Mouse (Mus musculus): ENCODE results near the gene Fnip1. TPM values are rescaled to one million over a fixed set of nuclear protein-coding genes. Genes with fewer than 3 reads are reported as not detected.
A peak's percentile ranks its signal among the peaks of the same experiment; 100 is the strongest.
"Not testable (repeated sequence)": the region's sequence is repeated elsewhere in the genome, so short reads cannot be mapped to it uniquely, and the experiment has no call there.

Fnip1 gene
- polyA plus RNA-seq, 1 experiment, result 7.5 TPM

DNA sequence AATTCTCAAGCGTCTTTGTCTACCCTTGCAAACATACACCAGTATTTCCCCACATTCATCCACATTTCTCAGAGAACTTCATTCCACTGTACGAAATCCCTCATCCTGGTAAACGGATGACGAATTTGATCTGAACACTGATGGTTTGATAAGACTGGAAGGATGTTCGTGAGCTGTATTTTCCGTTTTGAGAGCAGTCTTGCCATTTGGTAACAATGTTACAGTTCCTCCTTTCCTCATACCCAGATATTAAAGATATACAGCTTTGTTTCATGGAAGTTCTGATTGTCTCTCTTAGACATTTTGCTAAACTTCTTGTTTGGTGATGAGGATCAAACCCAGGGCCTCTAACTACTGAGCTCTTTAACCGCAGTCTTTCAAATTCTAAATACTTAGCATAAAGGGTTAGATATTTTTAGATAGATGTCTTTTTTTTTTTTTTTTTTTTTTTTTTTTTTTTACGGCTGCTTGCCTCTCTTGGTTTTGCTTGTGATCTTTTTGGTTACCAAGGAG is 633 bp upstream of the Fnip1 start:
- H3K4me3 ChIP-seq (replicated peaks; ENCODE audit: control insufficient read depth, low read depth, low read length), result peak overlapping the region; percentile 93
- H3K4me1 ChIP-seq (ENCODE audit: control insufficient read depth, insufficient read depth, low read length), result no peaks in the 10 kb centered on the region; the same call in none of the 2 replicates
- no peak for TF ChIP-seq POLR2A (IDR thresholded peaks at IDR 0.05; ENCODE audit: borderline replicate concordance, control insufficient read depth, low read depth, low read length)
- no peak for TF ChIP-seq CTCF (IDR thresholded peaks at IDR 0.05; ENCODE audit: control insufficient read depth, insufficient read depth, low read length)
- 6% methylated on average over 8 of the region's 8 CpGs for WGBS
- H3K27ac ChIP-seq (ENCODE audit: control insufficient read depth, insufficient read depth, low read depth, low read length, poor library complexity), result peak overlapping the region; percentile 85

DNA sequence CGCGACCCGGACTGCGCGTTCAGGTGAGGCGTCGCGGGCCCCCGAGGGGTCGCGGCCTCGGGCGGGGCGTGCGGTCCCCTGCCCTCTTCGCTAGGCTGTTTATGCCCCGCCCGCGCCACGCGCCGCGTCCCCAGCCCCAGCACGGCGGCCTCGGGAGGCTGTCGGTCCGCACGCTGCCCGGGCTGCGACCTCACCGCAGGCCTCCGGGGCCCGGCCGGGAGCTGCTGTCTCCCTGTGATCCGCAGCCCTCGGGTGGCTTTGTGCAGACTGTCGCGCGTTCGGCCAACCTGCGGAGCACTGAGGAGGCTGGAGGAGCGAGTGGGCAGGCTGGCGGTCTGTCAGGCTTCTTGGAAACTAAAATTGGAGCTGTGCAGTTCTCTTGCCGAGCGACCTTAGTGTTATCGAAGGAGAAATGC is 375 bp downstream of the Fnip1 start:
- peak overlapping the region; percentile 94 for H3K4me3 ChIP-seq (replicated peaks; ENCODE audit: control insufficient read depth, low read depth, low read length)
- no peak for TF ChIP-seq CTCF (IDR thresholded peaks at IDR 0.05; ENCODE audit: control insufficient read depth, insufficient read depth, low read length)
- TF ChIP-seq POLR2A (IDR thresholded peaks at IDR 0.05; ENCODE audit: borderline replicate concordance, control insufficient read depth, low read depth, low read length), result no peak
- peak overlapping the region; percentile 94 for H3K27ac ChIP-seq (ENCODE audit: control insufficient read depth, insufficient read depth, low read depth, low read length, poor library complexity)
- under 1% methylated on average over 47 of the region's 47 CpGs for WGBS
- H3K4me1 ChIP-seq (ENCODE audit: control insufficient read depth, insufficient read depth, low read length), result no peaks in the 10 kb centered on the region; the same call in none of the 2 replicates

DNA sequence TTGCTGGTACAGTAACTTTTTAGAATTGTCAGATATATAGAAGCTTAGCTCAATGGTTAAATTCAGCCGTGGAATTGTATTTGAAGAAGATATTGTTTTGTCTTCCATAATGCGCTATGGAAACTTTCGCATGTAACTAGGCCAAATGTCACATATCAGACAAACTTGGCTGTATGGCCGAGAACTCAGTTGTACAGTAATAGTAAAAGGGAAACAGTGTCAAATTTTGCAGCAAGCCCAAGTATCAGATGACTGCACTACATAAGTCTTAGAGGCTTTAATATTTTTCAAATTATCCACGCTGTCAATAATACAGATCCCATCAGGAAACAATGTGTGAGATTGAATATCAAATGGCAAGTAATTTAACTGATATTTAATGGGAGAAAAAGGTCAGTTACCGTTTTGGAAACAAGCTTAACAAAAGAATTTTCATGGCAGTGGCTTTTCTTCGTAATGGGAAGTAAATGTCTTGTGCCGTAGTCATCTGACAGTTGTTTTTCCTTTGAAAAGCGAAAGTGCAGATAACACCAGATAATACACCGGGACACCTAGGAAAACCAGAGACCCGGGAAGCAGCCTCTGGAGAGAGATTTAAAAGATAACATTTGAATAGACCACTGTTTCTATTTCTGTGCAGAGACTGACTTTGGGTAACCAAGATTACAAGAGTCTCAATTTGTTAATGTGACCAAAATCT is 1.1 kb downstream of the Fnip1 start:
- Histone ChIP-seq H3K4me1 (ENCODE audit: control insufficient read depth, insufficient read depth, low read length) (no peaks in the 10 kb centered on the region; the same call in none of the 2 replicates), H3K4me3 (replicated peaks; ENCODE audit: control insufficient read depth, low read depth, low read length) (peak overlapping the region; percentile 94), H3K27ac (ENCODE audit: control insufficient read depth, insufficient read depth, low read depth, low read length, poor library complexity) (peak overlapping the region; percentile 94; the same call in 1 of the 2 replicates)
- WGBS, result 3% methylated on average over 11 of the region's 11 CpGs
- TF ChIP-seq CTCF (IDR thresholded peaks at IDR 0.05; ENCODE audit: control insufficient read depth, insufficient read depth, low read length) (no peak), POLR2A (IDR thresholded peaks at IDR 0.05; ENCODE audit: borderline replicate concordance, control insufficient read depth, low read depth, low read length) (no peak)

DNA sequence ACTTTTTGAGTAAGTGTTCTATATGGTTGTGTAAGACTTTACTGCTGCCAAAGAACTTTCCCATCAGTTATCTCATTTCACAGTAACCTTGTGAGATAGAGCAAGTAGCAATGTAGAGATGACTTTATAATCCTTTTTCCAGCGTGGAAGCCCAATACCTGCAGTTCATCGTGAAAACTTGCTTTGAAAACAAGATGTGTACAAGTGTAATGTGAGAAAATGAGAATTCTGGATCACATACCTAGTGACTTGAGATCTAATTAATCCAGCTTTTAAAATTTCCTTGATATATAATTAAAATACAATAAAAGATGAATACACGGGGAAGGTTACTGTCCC is 1.7 kb downstream of the Fnip1 start:
- TF ChIP-seq POLR2A (IDR thresholded peaks at IDR 0.05; ENCODE audit: borderline replicate concordance, control insufficient read depth, low read depth, low read length) (no peak), CTCF (IDR thresholded peaks at IDR 0.05; ENCODE audit: control insufficient read depth, insufficient read depth, low read length) (no peak)
- no peaks in the 10 kb centered on the region; the same call in none of the 2 replicates for H3K4me1 ChIP-seq (ENCODE audit: control insufficient read depth, insufficient read depth, low read length)
- H3K4me3 ChIP-seq (replicated peaks; ENCODE audit: control insufficient read depth, low read depth, low read length), result peak overlapping the region; percentile 45
- WGBS, result 25% methylated on average over 3 of the region's 3 CpGs
- no peak overlapping the region for H3K27ac ChIP-seq (ENCODE audit: control insufficient read depth, insufficient read depth, low read depth, low read length, poor library complexity)

DNA sequence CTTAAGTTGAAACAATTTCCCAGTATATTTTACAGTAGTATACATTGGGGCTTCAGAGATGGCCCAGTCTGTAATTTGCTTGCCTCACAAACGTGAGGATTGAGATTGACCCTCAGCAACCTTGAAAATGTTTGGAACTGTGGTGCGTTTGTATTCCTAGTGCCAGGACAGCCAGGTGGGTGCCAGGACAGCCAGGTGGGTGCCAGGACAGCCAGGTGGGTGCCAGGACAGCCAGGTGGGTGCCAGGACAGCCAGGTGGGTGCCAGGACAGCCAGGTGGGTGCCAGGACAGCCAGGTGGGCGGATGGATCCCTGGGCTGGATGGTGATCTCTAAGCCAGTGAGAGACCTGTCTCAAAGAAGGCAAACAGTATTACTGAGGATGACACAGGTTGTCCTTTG is 12.8 kb downstream of the Fnip1 start:
- not testable (repeated sequence) for H3K4me3 ChIP-seq (replicated peaks; ENCODE audit: control insufficient read depth, low read depth, low read length); H3K27ac ChIP-seq (ENCODE audit: control insufficient read depth, insufficient read depth, low read depth, low read length, poor library complexity); H3K4me1 ChIP-seq (ENCODE audit: control insufficient read depth, insufficient read depth, low read length)
- 85% methylated on average over 3 of the region's 3 CpGs for WGBS

DNA sequence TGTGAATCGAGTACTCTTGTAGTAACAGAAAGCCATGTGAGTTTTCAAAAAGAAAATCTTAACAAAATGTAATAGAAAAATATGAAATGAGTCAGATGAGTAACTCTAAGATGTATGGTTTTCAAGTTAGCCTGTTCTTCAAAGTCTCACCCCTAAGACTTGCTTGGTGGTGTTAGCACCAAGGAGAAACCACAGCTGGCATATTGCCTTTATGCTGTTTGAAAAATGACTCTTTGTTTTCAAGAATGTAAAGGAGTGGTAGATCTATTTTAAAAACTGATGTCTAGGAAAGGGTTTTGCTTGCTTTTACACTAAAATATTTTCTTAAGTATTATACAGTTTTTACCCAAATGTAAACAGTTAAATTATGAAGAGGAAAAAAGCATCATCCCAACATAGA is 16.5 kb downstream of the Fnip1 start:
- Histone ChIP-seq H3K4me3 (replicated peaks; ENCODE audit: control insufficient read depth, low read depth, low read length) (no peak overlapping the region), H3K4me1 (ENCODE audit: control insufficient read depth, insufficient read depth, low read length) (no peaks in the 10 kb centered on the region), H3K27ac (ENCODE audit: control insufficient read depth, insufficient read depth, low read depth, low read length, poor library complexity) (no peak overlapping the region)
- TF ChIP-seq CTCF (IDR thresholded peaks at IDR 0.05; ENCODE audit: control insufficient read depth, insufficient read depth, low read length), result no peak
- 2% methylated on average over 1 of the region's 1 CpGs for WGBS

DNA sequence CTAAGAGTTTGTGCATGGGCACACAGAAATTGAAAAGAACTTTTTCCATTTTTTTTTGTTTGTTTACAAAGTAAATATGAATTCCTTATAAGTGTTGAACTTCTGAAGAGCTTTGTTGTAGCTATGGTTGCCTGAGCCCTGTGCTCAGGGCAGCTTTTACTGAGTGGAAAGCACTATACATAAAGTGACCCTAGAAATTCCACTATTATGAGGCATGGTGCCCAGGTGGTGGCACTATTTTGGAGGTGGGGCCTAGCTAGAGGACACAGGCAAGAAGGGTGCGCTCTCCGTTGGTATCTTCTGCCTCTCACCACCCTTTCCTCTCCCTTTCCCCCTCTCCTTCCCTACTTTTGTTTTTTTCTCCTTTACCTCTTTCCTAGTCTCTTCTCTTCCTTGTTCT is 18.9 kb downstream of the Fnip1 start:
- WGBS, result 44% methylated on average over 2 of the region's 2 CpGs
- Histone ChIP-seq H3K27ac (ENCODE audit: control insufficient read depth, insufficient read depth, low read depth, low read length, poor library complexity) (no peak overlapping the region), H3K4me3 (replicated peaks; ENCODE audit: control insufficient read depth, low read depth, low read length) (no peak overlapping the region), H3K4me1 (ENCODE audit: control insufficient read depth, insufficient read depth, low read length) (no peaks in the 10 kb centered on the region)
- no peak for TF ChIP-seq POLR2A (IDR thresholded peaks at IDR 0.05; ENCODE audit: borderline replicate concordance, control insufficient read depth, low read depth, low read length)
- TF ChIP-seq CTCF (IDR thresholded peaks at IDR 0.05; ENCODE audit: control insufficient read depth, insufficient read depth, low read length), result no peak

DNA sequence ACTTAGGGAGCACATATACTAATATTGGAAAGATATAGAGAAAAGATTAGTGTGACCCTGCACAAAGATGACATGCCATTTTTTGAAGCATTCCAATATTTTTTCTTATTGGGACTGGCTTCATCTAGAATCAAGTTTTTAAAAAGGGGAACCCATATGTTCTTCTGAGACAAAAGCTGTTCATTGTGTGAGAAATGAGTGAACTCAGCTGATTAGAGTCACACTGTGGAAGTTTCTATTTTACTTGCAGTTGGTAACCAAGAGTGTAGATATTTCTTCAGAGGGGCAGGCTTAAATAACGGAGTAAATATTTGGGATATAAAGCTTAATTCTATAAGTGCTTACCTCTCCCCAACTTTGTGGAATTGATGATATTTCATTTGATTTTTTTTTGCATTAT is 20.2 kb downstream of the Fnip1 start:
- H3K27ac ChIP-seq (ENCODE audit: control insufficient read depth, insufficient read depth, low read depth, low read length, poor library complexity), result no peak overlapping the region
- WGBS, result 78% methylated on average over 1 of the region's 1 CpGs
- no peaks in the 10 kb centered on the region for H3K4me1 ChIP-seq (ENCODE audit: control insufficient read depth, insufficient read depth, low read length)
- TF ChIP-seq CTCF (IDR thresholded peaks at IDR 0.05; ENCODE audit: control insufficient read depth, insufficient read depth, low read length) (no peak), POLR2A (IDR thresholded peaks at IDR 0.05; ENCODE audit: borderline replicate concordance, control insufficient read depth, low read depth, low read length) (no peak)
- no peak overlapping the region for H3K4me3 ChIP-seq (replicated peaks; ENCODE audit: control insufficient read depth, low read depth, low read length)
